Mouse (Mus musculus) neutrophil, adult 5-6 weeks (primary cell): Measurements from ENCODE around the gene Prkcq. TPM values are rescaled to one million over a fixed set of nuclear protein-coding genes. Genes with fewer than 3 reads are reported as not detected.

Source experiments
- ATAC-seq: fragments of 151-379, 151-347 bp; 2 replicates; pipeline ENCODE4 v1.8.0; 2017; ENCODE audit warnings: mild to moderate bottlenecking, moderate TSS enrichment; ENCODE audit not compliant: insufficient number of reproducible peaks, poor library complexity, low FRiP score, severe bottlenecking; ENCODE audit errors: extremely low read depth
- total RNA-seq: library from RNA; stranded (forward); fragments of 200-1000 nt; gene quantifications from 2 replicates; pipeline ENCODE4 v1.2.3, GENCODE M21; 2017

The Prkcq gene
- total RNA-seq, 1 experiment from 2014 or later, result 22.0 TPM

- ATAC-seq, result no peak
Observed at GRCm38 (mm10) chr2:11264836-11265235, 92.9 kb downstream of the Prkcq start.

GRCm38 (mm10) chr2:11265455-11265854 lies 93.5 kb downstream of the Prkcq start:
- ATAC-seq, result no peak

GRCm38 (mm10) chr2:11266294-11266693 lies 94.4 kb downstream of the Prkcq start:
- no peak for ATAC-seq

GRCm38 (mm10) chr2:11278965-11279364 lies 107.1 kb downstream of the Prkcq start:
- ATAC-seq, result no peak

- ATAC-seq, result no peak
Observed at GRCm38 (mm10) chr2:11280247-11280646, 108.3 kb downstream of the Prkcq start.

GRCm38 (mm10) chr2:11287834-11288530 lies 116.1 kb downstream of the Prkcq start:
- ATAC-seq, result no peak

- peak; percentile 87 for ATAC-seq
Observed at GRCm38 (mm10) chr2:11288531-11288846, 116.6 kb downstream of the Prkcq start.

- ATAC-seq, result no peak
Observed at GRCm38 (mm10) chr2:11290931-11291330, 119.0 kb downstream of the Prkcq start.

- no peak for ATAC-seq
Observed at GRCm38 (mm10) chr2:11291570-11292405, 119.9 kb downstream of the Prkcq start.

- ATAC-seq, result no peak
Observed at GRCm38 (mm10) chr2:11293144-11293543, 121.2 kb downstream of the Prkcq start.

GRCm38 (mm10) chr2:11294643-11295191 lies 122.8 kb downstream of the Prkcq start:
- no peak for ATAC-seq

GRCm38 (mm10) chr2:11298811-11299210 lies 126.9 kb downstream of the Prkcq start:
- no peak for ATAC-seq

GRCm38 (mm10) chr2:11299366-11299765 lies 127.5 kb downstream of the Prkcq start:
- no peak for ATAC-seq

- ATAC-seq, result peak; percentile 55; the same call in 1 of the 2 replicates
Observed at GRCm38 (mm10) chr2:11300362-11300761, 128.5 kb downstream of the Prkcq start.

GRCm38 (mm10) chr2:11320241-11320640 lies 148.3 kb downstream of the Prkcq start:
- peak; percentile 53; the same call in 1 of the 2 replicates for ATAC-seq

- ATAC-seq, result no peak
Observed at GRCm38 (mm10) chr2:11322396-11322795, 150.5 kb downstream of the Prkcq start.

GRCm38 (mm10) chr2:11327280-11327679 lies 155.4 kb downstream of the Prkcq start:
- ATAC-seq, result no peak

- no peak for ATAC-seq
Observed at GRCm38 (mm10) chr2:11329407-11330224, 157.7 kb downstream of the Prkcq start.
